Mouse (Mus musculus): Measurements from ENCODE around the gene Gm17455.

Gm17455 gene

DNA sequence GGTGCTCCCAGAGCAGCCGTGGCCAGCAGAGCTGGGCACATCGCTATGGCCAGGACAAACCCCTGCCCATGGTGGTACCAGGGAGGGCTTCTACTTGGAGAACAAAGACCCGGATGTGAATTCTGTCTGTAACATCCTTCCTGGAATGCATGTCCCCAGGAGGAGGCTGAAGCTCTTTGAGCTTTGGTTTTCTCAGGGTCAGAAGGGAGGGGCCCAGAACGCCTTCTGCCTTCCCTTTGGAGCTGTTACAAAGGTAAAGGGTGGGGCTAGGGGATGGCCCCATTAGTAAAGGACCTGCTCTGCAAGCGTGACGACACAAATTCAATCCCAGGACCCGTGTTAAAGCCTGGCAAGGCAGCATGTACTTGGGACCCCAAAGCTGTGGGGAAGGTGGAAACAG, 23.2 kb downstream of the Gm17455 start:
- DNase-seq: no peak

DNA sequence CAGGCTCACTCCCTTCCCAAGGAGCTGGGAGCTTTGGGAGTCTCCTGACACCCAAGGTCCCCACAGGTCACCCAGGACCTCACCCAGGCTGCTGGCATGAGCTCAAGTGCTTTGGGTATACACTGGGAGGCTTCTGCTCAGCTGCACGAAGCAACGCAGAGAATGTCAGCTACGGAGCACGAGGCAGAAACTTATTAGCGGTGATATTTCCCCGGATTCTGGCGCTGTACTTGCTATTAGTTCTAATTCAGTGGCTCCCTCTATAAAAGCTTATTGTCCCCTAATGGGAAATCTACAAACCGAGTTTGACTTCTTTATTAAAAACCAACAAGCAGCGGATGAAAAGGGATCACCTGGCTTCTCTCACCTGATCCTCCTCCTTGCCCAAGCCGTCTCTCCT, 30.5 kb downstream of the Gm17455 start:
- DNase-seq: no peak

DNA sequence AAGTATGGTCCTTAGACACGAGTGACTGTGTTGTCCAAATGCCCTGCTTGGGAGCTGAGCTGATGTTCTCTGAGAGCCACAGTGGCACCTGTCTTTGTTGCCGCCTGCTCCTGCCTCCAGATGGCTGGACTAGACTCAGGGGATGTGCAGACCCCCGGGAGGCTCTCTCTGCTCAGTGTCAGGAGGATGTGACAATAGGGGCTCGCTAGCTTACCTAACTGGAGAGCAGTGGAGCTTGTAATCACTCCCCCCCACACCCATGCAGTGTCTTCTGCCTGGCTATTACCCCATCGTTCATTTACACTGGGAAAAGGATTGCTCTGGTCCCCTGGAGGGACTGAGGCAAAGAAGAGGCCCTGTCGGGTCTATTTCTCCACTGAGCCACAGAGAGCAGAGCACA, 31.1 kb downstream of the Gm17455 start:
- DNase-seq: no peak

DNA sequence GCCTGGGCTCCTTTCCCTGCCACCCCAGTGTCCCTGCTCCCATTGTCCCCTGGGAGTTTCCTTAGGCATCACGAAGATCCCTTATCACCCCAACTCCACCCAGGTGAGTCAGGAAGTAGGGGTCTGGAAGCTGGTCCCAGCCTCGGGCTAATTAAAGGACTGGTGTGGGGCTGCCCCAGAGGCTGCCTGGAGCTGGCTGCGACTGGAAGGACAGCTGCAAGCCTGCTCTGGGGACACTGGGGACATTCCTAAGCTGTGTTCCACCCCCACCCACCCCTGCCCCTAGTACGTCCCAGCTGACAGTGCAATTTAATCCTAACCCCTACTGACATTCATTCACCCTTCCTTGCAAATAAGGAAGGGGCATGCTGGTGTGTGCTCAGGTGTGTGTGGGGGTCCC, 33.2 kb downstream of the Gm17455 start:
- no peak for DNase-seq

DNA sequence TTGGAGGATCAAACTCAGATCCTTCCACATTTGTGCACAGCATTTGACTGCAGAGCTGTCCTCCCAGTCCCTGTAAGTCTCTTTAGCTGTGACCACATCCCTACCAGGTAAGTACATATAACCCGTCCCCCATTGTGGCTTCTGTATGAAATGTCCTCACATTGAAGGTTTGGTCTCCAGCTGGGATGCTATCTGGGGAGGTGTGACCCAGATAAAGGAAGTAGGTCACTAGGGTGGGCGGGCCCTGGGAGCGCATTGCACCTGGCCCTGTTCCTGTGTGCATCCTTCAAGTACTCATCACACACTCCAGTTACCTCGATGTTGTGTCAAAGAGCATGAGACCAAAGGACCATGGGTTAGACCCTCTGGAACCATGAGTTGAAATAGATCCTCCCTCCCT, 42.8 kb downstream of the Gm17455 start:
- no peak for DNase-seq

DNA sequence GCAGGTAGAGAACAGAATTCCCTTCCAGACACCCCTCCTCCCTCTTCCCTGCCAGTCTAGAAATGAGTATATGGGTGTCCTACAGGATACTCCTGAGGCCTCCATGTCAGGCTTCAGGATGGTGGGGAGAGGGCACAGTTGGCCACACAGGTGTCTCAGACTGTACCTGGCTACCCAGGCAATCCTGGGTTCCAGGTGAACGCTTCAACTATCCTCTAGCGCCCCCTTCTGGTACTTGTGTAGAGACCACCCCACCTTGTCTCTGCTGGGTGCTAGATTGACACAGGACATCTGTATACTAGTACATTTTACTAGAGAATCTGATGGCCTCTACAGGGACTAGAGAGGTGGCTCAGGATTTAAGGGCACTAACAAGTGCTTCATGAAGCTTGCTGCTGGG, 43.6 kb downstream of the Gm17455 start:
- DNase-seq: no peak

DNA sequence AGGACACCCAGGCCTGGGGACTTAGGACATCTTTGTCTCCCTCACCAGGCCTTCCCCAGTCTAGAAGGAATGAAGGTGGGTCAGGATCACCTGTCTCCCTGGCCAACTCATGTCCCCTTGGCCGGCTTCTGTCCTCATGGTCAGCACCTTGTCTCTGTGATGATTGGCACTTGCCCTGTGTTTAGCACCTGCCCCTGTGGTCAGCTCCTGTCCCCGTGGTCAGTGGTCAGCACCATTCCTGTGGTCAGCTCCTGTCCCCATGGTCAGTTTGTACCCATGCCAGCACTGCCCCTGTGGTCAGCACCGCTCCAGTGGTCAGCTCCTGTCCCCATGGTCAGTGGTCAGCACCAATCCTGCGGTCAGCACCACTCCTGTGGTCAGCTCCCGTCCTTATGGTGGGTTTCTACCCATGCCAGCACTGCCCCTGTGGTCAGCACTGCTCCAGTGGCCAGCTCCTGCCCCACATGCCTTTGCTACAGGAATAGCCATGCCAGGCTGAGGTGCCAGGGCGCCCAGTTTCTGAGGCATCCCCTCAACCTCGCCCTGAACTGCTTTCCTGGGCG, 45.6 kb downstream of the Gm17455 start:
- no peak for DNase-seq

DNA sequence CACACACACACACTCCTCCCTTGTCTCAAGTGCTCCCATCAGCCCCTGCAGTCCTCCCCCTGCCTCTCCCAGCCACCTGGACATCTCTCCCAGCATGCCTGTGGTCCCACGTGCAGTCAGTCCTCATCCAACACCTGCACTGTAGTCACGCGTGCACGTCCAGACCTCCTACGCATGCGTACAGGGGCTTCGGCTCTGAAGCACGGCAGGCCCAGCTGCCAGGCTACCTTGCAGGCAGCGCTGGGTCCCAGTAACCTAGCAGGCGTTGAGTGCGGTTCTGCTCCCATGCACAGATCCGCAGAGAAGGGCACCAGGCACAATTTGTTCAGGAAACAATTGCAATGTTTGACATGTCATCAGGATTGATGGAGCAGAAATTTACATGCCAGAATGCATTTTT, 47.7 kb downstream of the Gm17455 start:
- DNase-seq: no peak

Measured in thymus, adult 18-20 months (tissue).